Mouse (Mus musculus): ENCODE measurements around the gene Cyp26c1. TPM values are rescaled to one million over a fixed set of nuclear protein-coding genes. Genes with fewer than 3 reads are reported as not detected.

Cyp26c1 gene
- polyA plus RNA-seq (2012; rRNA removed) = 0.06 TPM in 1 of 2 replicates, not detected in the other

GRCm38 (mm10) chr19:37685281-37685680 lies at the start of gene Cyp26c1:
Gene Cyp26c1 (plus strand): TSS chr19:37685581.

DNA sequence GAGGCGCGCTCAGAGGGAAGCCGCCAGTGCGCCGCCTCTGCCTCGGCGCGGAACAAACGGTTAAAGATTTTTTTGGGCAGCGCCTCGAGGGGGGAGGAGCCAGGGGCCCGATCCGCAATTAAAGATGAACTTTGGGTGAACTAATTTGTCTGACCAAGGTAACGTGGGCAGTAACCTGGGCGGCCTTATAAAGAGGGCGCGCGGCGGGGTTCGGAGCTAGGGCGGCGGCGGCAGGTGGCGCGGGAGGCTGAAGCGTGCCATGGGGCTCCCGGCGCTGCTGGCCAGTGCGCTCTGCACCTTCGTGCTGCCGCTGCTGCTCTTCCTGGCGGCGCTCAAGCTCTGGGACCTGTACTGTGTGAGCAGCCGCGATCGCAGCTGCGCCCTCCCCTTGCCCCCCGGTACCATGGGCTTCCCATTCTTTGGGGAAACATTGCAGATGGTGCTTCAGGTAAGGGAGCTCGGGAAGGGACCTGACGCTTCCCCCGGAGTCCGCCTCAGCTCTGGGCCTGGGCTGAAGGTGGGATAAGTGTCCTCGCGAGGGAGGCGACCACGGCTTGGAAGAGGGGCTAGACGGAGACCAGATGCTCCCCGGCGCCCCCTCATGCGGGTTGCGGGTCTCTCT lies 12.4 kb downstream of the Cyp26c1 start, which contains the start of gene Cyp26a1:
TSS of gene Cyp26a1 (plus strand) at position 148 of the 622 bp plus-strand sequence.

Other genes starting within 250 kb of the Cyp26c1 start
- 10.3 and 12.0 TPM in 2 replicates for gene Exoc6, start 135.2 kb upstream of the Cyp26c1 start, polyA plus RNA-seq (2012; rRNA removed)
- gene Cyp26a1, start 12.2 kb downstream of the Cyp26c1 start, polyA plus RNA-seq (2012; rRNA removed) = 0.41 and 3.1 TPM in 2 replicates

All from central nervous system, embryonic 14 days (tissue).